Mouse (Mus musculus): ENCODE results near the gene Eif4e.

GRCm38 (mm10) chr3:138558529-138558928 is 32.5 kb downstream of the Eif4e start:
- TF ChIP-seq CTCF (IDR thresholded peaks at IDR 0.05; ENCODE audit: extremely low read depth, insufficient read depth, insufficient read length, insufficient replicate concordance) (no peak), POLR2A (IDR thresholded peaks at IDR 0.05; ENCODE audit: low read depth, low read length) (no peak)

All from spleen, adult 2 months (tissue).